Mouse (Mus musculus) forebrain, embryonic 14.5 days (tissue): Measurements from ENCODE around the gene Capza2. TPM values are rescaled to one million over a fixed set of nuclear protein-coding genes. Genes with fewer than 3 reads are reported as not detected.
"Not testable (repeated sequence)": the region's sequence is repeated elsewhere in the genome, so short reads cannot be mapped to it uniquely, and the experiment has no call there.

Source experiments
- ATAC-seq: fragments of 200-750 bp; cut with Nextera tagmentation; 2 replicates; pipeline ENCODE4 v1.8.0; 2017; ENCODE audit warnings: mild to moderate bottlenecking, moderate library complexity
- DNase-seq: peaks from one replicate; pipeline ENCODE4 v3.0.0-alpha.2; 2015; ENCODE audit warnings: low spot score
- H3K27ac ChIP-seq: fragments of 300-500 bp; sonication (generic); 2 replicates; pipeline ENCODE4 v1.5.1; 2014; ENCODE audit warnings: low read depth, mild to moderate bottlenecking, control low read depth, low read length, moderate library complexity
- H3K27me3 ChIP-seq: fragments of 300-500 bp; sonication (generic); replicated peaks from 2 replicates; pipeline ENCODE4 v1.6.1; 2014; ENCODE audit warnings: low read length, control low read depth, mixed read lengths; ENCODE audit not compliant: control insufficient read depth, insufficient read depth
- H3K36me3 ChIP-seq: fragments of 300-500 bp; sonication (generic); 2 replicates; pipeline ENCODE4 v1.6.1; 2014; ENCODE audit warnings: low read length, control low read depth; ENCODE audit not compliant: control insufficient read depth, insufficient read depth
- H3K4me1 ChIP-seq: fragments of 300-500 bp; sonication (generic); 2 replicates; pipeline ENCODE4 v1.6.1; 2014; ENCODE audit warnings: antibody characterized with exemption, low read length, control low read depth; ENCODE audit not compliant: control insufficient read depth, insufficient read depth
- H3K4me2 ChIP-seq: fragments of 300-500 bp; sonication (generic); 2 replicates; pipeline ENCODE4 v1.6.1; 2014; ENCODE audit warnings: mild to moderate bottlenecking, control low read depth, low read length
- H3K4me3 ChIP-seq: fragments of 300-500 bp; sonication (generic); 2 replicates; pipeline ENCODE4 v1.5.1; 2014; ENCODE audit warnings: low read depth, low read length, control low read depth
- H3K9ac ChIP-seq: fragments of 300-500 bp; sonication (generic); 2 replicates; pipeline ENCODE4 v1.6.1; 2014; ENCODE audit warnings: mild to moderate bottlenecking, low read length, control low read depth, moderate library complexity
- H3K9me3 ChIP-seq: fragments of 300-500 bp; sonication (generic); replicated peaks from 2 replicates; pipeline ENCODE4 v1.6.1; 2016; ENCODE audit warnings: low read length, control low read depth, mixed read lengths; ENCODE audit not compliant: control insufficient read depth
- WGBS: fragments of 180-500 bp; shearing (Covaris S2); extraction: QIAGEN DNeasy Blood & Tissue Kit; methylation state at CpG from one replicate; pipeline ENCODE4 v1.1.7; 2014; 5-methylcytosine and 5-hydroxymethylcytosine counted together
- polyA plus RNA-seq: library from polyadenylated mRNA; unstranded; fragments of >200 nt; fragmentation: Nextera tagmentation; extraction: Ambion mirVana; gene quantifications from 2 replicates; pipeline ENCODE4 v1.2.1, GENCODE M21; 2014

The Capza2 gene
- polyA plus RNA-seq, 1 experiment from 2014 or later = 276 TPM

- Histone ChIP-seq H3K4me2 (peak within 1 kb of the TSS; percentile 76), H3K27me3 (no peaks in the 10 kb centered on the region), H3K4me3 (peak within 1 kb of the TSS; percentile 72), H3K27ac (no peak within 1 kb of the TSS), H3K9me3 (no peaks in the 10 kb centered on the region), H3K36me3 (no peaks in the 10 kb centered on the region), H3K4me1 (0 out of 2 replicates have a peak, but pooled peaks cover 7% of the 10 kb centered on the region), H3K9ac (peak within 1 kb of the TSS; percentile 80)
- DNase-seq (no peak), ATAC-seq (no peak)
- 82% methylated on average over 7 of the region's 7 CpGs for WGBS
Observed at GRCm38 (mm10) chr6:17692647-17693046, 56.6 kb downstream of the Capza2 start, which contains the start of gene St7. TSS of gene St7 (plus strand) at chr6:17692933.

DNA sequence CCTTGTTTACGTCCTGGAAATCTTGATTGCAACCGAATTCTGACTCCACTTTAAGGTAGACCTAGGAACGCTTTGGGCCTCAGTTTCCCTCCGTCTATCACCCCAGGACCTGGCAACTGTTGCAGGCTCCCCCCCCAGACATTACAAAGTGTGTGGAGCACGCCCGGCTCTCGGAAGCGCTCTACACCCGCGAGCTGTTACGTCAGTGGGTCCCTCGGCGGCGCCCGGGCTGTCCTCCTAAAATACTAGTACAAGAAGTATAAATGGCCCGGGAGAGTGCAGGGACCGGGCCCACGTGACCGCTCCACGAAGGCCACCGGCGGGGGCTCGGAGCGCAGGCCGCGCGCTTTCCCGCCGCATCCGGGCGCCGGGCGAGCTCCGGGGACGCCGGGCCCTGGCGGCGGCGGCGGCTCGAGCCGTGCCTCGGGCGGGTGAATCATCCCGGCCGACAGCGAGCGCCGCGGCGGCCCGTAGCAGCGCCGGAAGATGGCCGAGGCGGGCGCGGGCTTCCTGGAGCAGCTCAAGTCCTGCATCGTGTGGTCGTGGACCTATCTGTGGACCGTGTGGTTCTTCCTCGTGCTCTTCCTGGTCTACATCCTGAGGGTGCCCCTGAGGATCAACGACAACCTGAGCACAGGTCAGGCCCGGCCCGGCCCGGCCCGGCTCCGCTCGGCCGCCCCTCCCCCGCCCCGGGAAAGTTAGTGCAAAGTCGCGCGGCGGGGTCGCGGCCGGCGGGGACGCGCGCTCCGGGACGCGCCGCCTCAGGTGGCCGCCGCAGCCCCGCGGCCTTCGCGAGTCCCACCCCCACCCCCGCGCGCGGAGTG is 57.9 kb downstream of the Capza2 start:
- no peaks in the 10 kb centered on the region for H3K27me3 ChIP-seq
- H3K9ac ChIP-seq = peak overlapping the region; percentile 80
- peak overlapping the region; percentile 76 for H3K4me2 ChIP-seq
- 0 out of 2 replicates have a peak, but pooled peaks cover 7% of the 10 kb centered on the region for H3K4me1 ChIP-seq
- H3K9me3 ChIP-seq = no peaks in the 10 kb centered on the region
- H3K36me3 ChIP-seq = no peaks in the 10 kb centered on the region
- H3K4me3 ChIP-seq = peak overlapping the region; percentile 72
- H3K27ac ChIP-seq = peak overlapping the region; percentile 76
- 1% methylated on average over 81 of the region's 97 CpGs for WGBS
- peak; percentile 83 for ATAC-seq
- peak; percentile 64 for DNase-seq

- peak; percentile 79 for ATAC-seq
- Histone ChIP-seq H3K27me3 (no peaks in the 10 kb centered on the region), H3K27ac (peak overlapping the region; percentile 76), H3K4me1 (0 out of 2 replicates have a peak, but pooled peaks cover 7% of the 10 kb centered on the region), H3K36me3 (no peaks in the 10 kb centered on the region), H3K4me2 (peak overlapping the region; percentile 76), H3K9ac (peak overlapping the region; percentile 80), H3K9me3 (no peaks in the 10 kb centered on the region), H3K4me3 (peak overlapping the region; percentile 72)
- WGBS = under 1% methylated on average over 37 of the region's 46 CpGs
- peak; percentile 52 for DNase-seq
Observed at GRCm38 (mm10) chr6:17694550-17694951, 58.5 kb downstream of the Capza2 start.

- ATAC-seq (0 out of 2 replicates have a peak, but pooled peaks have one; percentile 29), DNase-seq (peak; percentile 84)
- Histone ChIP-seq H3K27me3 (no peaks in the 10 kb centered on the region), H3K27ac (no peak overlapping the region), H3K9ac (no peak overlapping the region), H3K4me3 (no peak overlapping the region), H3K4me1 (peaks cover 15% of the 10 kb centered on the region), H3K4me2 (peak overlapping the region; percentile 12), H3K9me3 (no peaks in the 10 kb centered on the region), H3K36me3 (no peaks in the 10 kb centered on the region)
- 38% methylated on average over 5 of the region's 5 CpGs for WGBS
Observed at GRCm38 (mm10) chr6:17696321-17696734, 60.3 kb downstream of the Capza2 start.

DNA sequence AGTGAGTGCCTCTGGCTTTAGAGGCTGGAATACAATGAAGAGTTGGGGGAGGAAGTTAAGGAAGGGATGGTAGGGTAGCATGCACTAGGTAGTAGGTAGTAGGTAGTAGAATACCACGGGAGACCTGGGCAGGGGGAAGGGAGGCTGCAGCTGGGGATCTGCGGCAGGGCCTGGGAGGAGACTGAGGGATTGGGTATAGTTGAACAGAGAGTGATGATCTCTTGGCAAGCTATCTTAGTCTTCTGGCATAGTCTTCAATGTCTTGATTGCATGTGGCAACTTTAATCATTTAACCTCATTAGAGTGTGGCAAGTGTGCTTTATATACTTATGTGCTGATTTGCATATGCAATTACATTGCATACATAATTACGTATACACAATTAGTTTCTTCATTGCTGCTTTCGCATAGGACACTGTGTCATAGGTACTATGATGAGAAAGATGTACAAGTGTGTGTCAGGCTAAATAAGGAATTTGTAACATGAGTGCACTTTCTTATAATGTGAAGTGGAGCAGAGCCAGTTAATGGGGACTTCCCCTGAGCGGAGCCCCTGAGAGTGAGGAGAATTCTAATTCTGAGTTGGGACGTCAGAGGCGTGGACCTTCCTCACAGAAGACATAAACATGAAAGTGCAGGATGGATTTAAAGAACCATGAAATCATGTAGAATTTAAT is 65.0 kb downstream of the Capza2 start:
- no peak overlapping the region for H3K9ac ChIP-seq
- no peaks in the 10 kb centered on the region for H3K27me3 ChIP-seq
- H3K4me2 ChIP-seq = 0 out of 2 replicates have a peak overlapping the region, but pooled peaks have one; percentile 24
- no peak overlapping the region for H3K4me3 ChIP-seq
- ATAC-seq (peak; percentile 53), DNase-seq (peak; percentile 67)
- no peaks in the 10 kb centered on the region for H3K9me3 ChIP-seq
- no peak overlapping the region for H3K27ac ChIP-seq
- no peaks in the 10 kb centered on the region for H3K36me3 ChIP-seq
- H3K4me1 ChIP-seq = peaks cover 9% of the 10 kb centered on the region
- WGBS = 15% methylated on average over 7 of the region's 7 CpGs

DNA sequence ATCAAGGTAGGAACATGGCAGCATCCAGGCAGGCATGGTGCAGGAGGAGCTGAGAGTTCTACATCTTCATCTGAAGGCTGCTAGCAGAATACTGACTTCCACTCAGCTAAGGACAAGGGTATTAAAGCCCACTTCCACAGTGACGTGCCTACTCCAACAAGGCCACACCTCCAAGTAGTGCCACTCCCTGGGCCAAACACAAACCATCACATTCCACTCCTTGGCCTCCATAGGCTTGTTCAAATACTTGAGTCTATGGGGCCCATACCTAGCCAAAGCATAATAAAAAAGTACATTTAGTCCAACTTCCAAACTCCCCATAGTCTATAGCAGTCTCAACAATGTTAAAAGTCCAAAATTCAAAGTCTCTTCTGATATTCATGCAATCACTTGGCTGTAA is 68.0 kb downstream of the Capza2 start:
- not testable (repeated sequence) for H3K27me3 ChIP-seq
- WGBS = 90% methylated on average over 1 of the region's 1 CpGs

DNA sequence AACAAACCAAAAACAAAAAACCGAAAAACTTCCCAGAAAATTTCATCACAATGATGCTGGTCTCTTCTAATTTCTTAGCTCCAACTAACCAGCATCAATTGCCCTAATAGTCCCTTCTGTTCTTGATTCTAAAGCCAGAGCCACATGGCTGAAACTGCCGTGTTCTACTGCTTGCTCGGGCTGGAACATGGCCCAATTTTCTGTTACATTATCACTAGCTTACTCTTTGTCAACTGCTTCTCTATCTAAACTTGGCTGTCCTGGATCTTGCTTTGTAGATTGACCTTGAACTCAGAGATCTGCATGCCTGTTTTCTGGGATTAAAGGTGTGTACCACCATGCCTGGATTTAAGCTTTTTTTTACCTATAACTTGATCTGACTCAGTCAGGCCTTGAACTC is 69.9 kb downstream of the Capza2 start:
- peaks cover 4% of the 10 kb centered on the region for H3K4me1 ChIP-seq
- WGBS = 89% methylated on average over 3 of the region's 3 CpGs
- ATAC-seq = no peak

More for the DNA sequence above, 68.0 kb downstream of the Capza2 start:
- H3K4me3 ChIP-seq, H3K36me3 ChIP-seq, DNase-seq, H3K4me2 ChIP-seq, ATAC-seq, H3K27ac ChIP-seq, H3K9ac ChIP-seq, H3K4me1 ChIP-seq, H3K9me3 ChIP-seq: not testable (repeated sequence)

More for the DNA sequence above, 69.9 kb downstream of the Capza2 start:
- DNase-seq = no peak
- no peak overlapping the region for H3K9ac ChIP-seq
- H3K4me2 ChIP-seq = no peak overlapping the region
- H3K9me3 ChIP-seq = no peaks in the 10 kb centered on the region
- H3K27ac ChIP-seq = no peak overlapping the region
- no peak overlapping the region for H3K4me3 ChIP-seq
- H3K36me3 ChIP-seq = no peaks in the 10 kb centered on the region
- H3K27me3 ChIP-seq = no peaks in the 10 kb centered on the region
